Comparison of ENCODE assay signal across 27 mouse cellular contexts in the genomic region with DNA sequence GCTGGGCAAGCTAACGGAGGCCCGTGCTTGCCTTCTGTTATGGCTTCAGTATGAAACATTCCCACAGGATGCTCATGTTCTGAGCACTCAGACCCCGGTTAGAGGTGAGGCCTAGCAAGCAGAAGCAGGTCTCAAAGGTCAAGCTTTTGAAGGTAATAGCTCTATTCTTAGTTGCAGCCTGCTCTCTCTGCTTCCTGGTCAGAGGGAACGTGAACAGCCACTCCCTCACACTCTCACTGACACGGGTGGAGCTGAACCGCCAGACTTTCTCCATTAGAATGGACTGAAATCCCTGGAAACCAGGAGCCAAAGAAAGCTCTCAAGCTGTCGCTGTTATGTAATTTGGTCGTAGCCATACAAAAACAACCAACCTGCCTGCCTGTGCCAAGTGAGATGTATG. TPM values are rescaled to one million over a fixed set of nuclear protein-coding genes. Genes with fewer than 3 reads are reported as not detected.
A peak's percentile ranks its signal among the peaks of the same experiment; 100 is the strongest.
DNase-seq lines count a peak whose midpoint lies in the region; ATAC-seq and TF ChIP-seq lines count a peak whose summit lies in the region.
"Had no signal": no experiment of that assay in that cellular context is flagged by ENCODE, and none has a peak within 500 bp of the region (broad histone marks: within the 10 kb centered on the region; RNA-seq: fewer than 3 reads in every experiment).

No protein-coding gene starts in this region.

- TF ChIP-seq EP300 in stomach, postnatal 0 days (optimal IDR thresholded peaks at IDR 0.05): no peak

- TF ChIP-seq CTCF in intestine, postnatal 0 days (IDR thresholded peaks at IDR 0.05; ENCODE audit: low read depth): no peak
- no peak for TF ChIP-seq CTCF in stomach, postnatal 0 days (IDR thresholded peaks at IDR 0.05; ENCODE audit: low read depth)

- intact Hi-C loops in left cerebral cortex, postnatal 14 days (cut with DNase I): no loop called here

- H3K27me3 ChIP-seq in intestine, embryonic 15.5 days (replicated peaks): no peaks in the 10 kb centered on the region
- no peaks in the 10 kb centered on the region for H3K27me3 ChIP-seq in intestine, postnatal 0 days (replicated peaks; ENCODE audit: control insufficient read depth, insufficient read depth, low read length)
- H3K27me3 ChIP-seq in stomach, postnatal 0 days (ENCODE audit: control insufficient read depth, insufficient read depth, low read length): no peaks in the 10 kb centered on the region
- no peaks in the 10 kb centered on the region for H3K27me3 ChIP-seq in kidney, embryonic 14.5 days (ENCODE audit: control insufficient read depth, insufficient read depth, low read length)
- H3K27me3 ChIP-seq: embryonic facial prominence, embryonic 13.5 days; embryonic facial prominence, embryonic 15.5 days; forebrain, embryonic 12.5 days; Patski had no signal

- peaks cover 4% of the 10 kb centered on the region for H3K4me1 ChIP-seq in intestine, embryonic 15.5 days (replicated peaks)
- H3K4me1 ChIP-seq in intestine, postnatal 0 days (replicated peaks; ENCODE audit: control insufficient read depth, insufficient read depth, low read length): 0 out of 2 replicates have a peak, but pooled peaks cover 5% of the 10 kb centered on the region
- peaks cover 3% of the 10 kb centered on the region; the same call in 1 of the 2 replicates for H3K4me1 ChIP-seq in stomach, postnatal 0 days (replicated peaks; ENCODE audit: control insufficient read depth, insufficient read depth)
- no peaks in the 10 kb centered on the region for H3K4me1 ChIP-seq in kidney, embryonic 14.5 days (ENCODE audit: control insufficient read depth, insufficient read depth, low read length)

- H3K27ac ChIP-seq in intestine, embryonic 15.5 days: no peak overlapping the region
- H3K27ac ChIP-seq in intestine, postnatal 0 days (ENCODE audit: low read depth, low read length): no peak overlapping the region
- no peak overlapping the region for H3K27ac ChIP-seq in stomach, postnatal 0 days (replicated peaks)
- no peak overlapping the region for H3K27ac ChIP-seq in kidney, embryonic 14.5 days (ENCODE audit: low read depth, low read length)
- H3K27ac ChIP-seq: embryonic facial prominence, embryonic 13.5 days; embryonic facial prominence, embryonic 15.5 days; forebrain, embryonic 10.5 days; forebrain, embryonic 12.5 days had no signal

- H3K36me3 ChIP-seq in intestine, embryonic 15.5 days: no peaks in the 10 kb centered on the region
- no peaks in the 10 kb centered on the region for H3K36me3 ChIP-seq in intestine, postnatal 0 days (ENCODE audit: control insufficient read depth, insufficient read depth)
- no peaks in the 10 kb centered on the region for H3K36me3 ChIP-seq in stomach, postnatal 0 days (ENCODE audit: control insufficient read depth, insufficient read depth, low read length)
- no peaks in the 10 kb centered on the region for H3K36me3 ChIP-seq in kidney, embryonic 14.5 days (ENCODE audit: control insufficient read depth, insufficient read depth, low read length)
- H3K36me3 ChIP-seq: embryonic facial prominence, embryonic 13.5 days; embryonic facial prominence, embryonic 15.5 days; forebrain, embryonic 10.5 days; forebrain, embryonic 12.5 days; G1E had no signal

- H3K9me3 ChIP-seq in intestine, embryonic 15.5 days: no peaks in the 10 kb centered on the region
- H3K9me3 ChIP-seq in intestine, postnatal 0 days (ENCODE audit: control insufficient read depth): no peaks in the 10 kb centered on the region
- no peaks in the 10 kb centered on the region for H3K9me3 ChIP-seq in stomach, postnatal 0 days (ENCODE audit: control insufficient read depth, low read length)
- peaks cover 4% of the 10 kb centered on the region; the same call in 1 of the 2 replicates for H3K9me3 ChIP-seq in kidney, embryonic 14.5 days (ENCODE audit: control insufficient read depth, low read length)
- H3K9me3 ChIP-seq: embryonic facial prominence, embryonic 13.5 days; embryonic facial prominence, embryonic 15.5 days; forebrain, embryonic 10.5 days; forebrain, embryonic 12.5 days; G1E had no signal

- peak; percentile 65; the same call in 1 of the 2 replicates for ATAC-seq in intestine, embryonic 15.5 days
- peak; percentile 62 for ATAC-seq in intestine, postnatal 0 days
- peak; percentile 43; the same call in 1 of the 2 replicates for ATAC-seq in stomach, postnatal 0 days (ENCODE audit: low FRiP score, low TSS enrichment)
- no peak for ATAC-seq in kidney, embryonic 14.5 days (ENCODE audit: low FRiP score, low TSS enrichment)
- ATAC-seq: activated CD4-positive, CD25-positive, alpha-beta regulatory T cell, adult 4 months; forebrain, embryonic 14.5 days; forebrain, embryonic 16.5 days; Patski had no signal

- WGBS in intestine, embryonic 15.5 days: 73% methylated on average over 8 of the region's 8 CpGs
- WGBS in intestine, postnatal 0 days: 56% methylated on average over 8 of the region's 8 CpGs
- WGBS in stomach, postnatal 0 days: 77% methylated on average over 8 of the region's 8 CpGs
- WGBS in kidney, embryonic 14.5 days: 78% methylated on average over 8 of the region's 8 CpGs

- H3K4me2 ChIP-seq in intestine, embryonic 15.5 days (replicated peaks): no peak overlapping the region
- H3K4me2 ChIP-seq in intestine, postnatal 0 days (replicated peaks; ENCODE audit: low read depth): no peak overlapping the region
- H3K4me2 ChIP-seq in stomach, postnatal 0 days (replicated peaks; ENCODE audit: low read depth): no peak overlapping the region
- H3K4me2 ChIP-seq in kidney, embryonic 14.5 days (replicated peaks; ENCODE audit: low read depth, low read length): no peak overlapping the region
- H3K4me2 ChIP-seq: embryonic facial prominence, embryonic 13.5 days; embryonic facial prominence, embryonic 15.5 days; forebrain, embryonic 12.5 days had no signal

- no peak overlapping the region for H3K4me3 ChIP-seq in intestine, embryonic 15.5 days (replicated peaks)
- H3K4me3 ChIP-seq in intestine, postnatal 0 days (ENCODE audit: low read depth, low read length): no peak overlapping the region
- no peak overlapping the region for H3K4me3 ChIP-seq in stomach, postnatal 0 days (ENCODE audit: low read depth, low read length)
- H3K4me3 ChIP-seq in kidney, embryonic 14.5 days (ENCODE audit: low read length): no peak overlapping the region
- H3K4me3 ChIP-seq: embryonic facial prominence, embryonic 13.5 days; embryonic facial prominence, embryonic 15.5 days; erythroblast, embryonic 14.5 days; forebrain, embryonic 10.5 days; forebrain, embryonic 12.5 days had no signal

- H3K9ac ChIP-seq in intestine, embryonic 15.5 days: no peak overlapping the region
- H3K9ac ChIP-seq in intestine, postnatal 0 days (ENCODE audit: low read depth, low read length): no peak overlapping the region
- no peak overlapping the region for H3K9ac ChIP-seq in stomach, postnatal 0 days (ENCODE audit: low read length)
- no peak overlapping the region for H3K9ac ChIP-seq in kidney, embryonic 14.5 days (ENCODE audit: low read depth, low read length)
- H3K9ac ChIP-seq: embryonic facial prominence, embryonic 13.5 days; embryonic facial prominence, embryonic 15.5 days; forebrain, embryonic 12.5 days had no signal

- peak; percentile 22 for DNase-seq in R1 (ENCODE audit: low read depth, low spot score)
- no peak for DNase-seq in stomach, postnatal 0 days (ENCODE audit: low spot score)
- DNase-seq in left cerebral cortex, postnatal 14 days (ENCODE audit: low spot score in 2 of 2): no peak
- no peak for DNase-seq in urinary bladder, adult 2 months (ENCODE audit: low spot score)
- no peak for DNase-seq in adrenal gland, adult 8-10 months
- DNase-seq: adrenal gland, postnatal 10 days; adrenal gland, postnatal 25 days; cerebellum, adult 11 months; cerebellum, adult 18-20 months; cerebellum, adult 8-10 months; cerebellum, adult 9-11 months; cerebellum, postnatal 14 days; cerebellum, postnatal 36 days; embryo, embryonic 11 days had no signal

RNA-seq across cellular contexts. Expression of a gene that starts 59.2 kb away (rescaled TPM):
- polyA plus RNA-seq in intestine, embryonic 15.5 days (2015; fragmentation: Nextera tagmentation; extraction: Ambion mirVana): 30.5 and 30.7 TPM in 2 replicates
- 24.2 and 25.9 TPM in 2 replicates for polyA plus RNA-seq in intestine, postnatal 0 days (2015; fragmentation: Nextera tagmentation; extraction: Ambion mirVana)
- 18.1 and 18.7 TPM in 2 replicates for polyA plus RNA-seq in stomach, postnatal 0 days (2015; fragmentation: Nextera tagmentation; extraction: Ambion mirVana)
- 100 to 1,000 TPM; 127 to 130 TPM for total RNA-seq in left cerebral cortex, postnatal 14 days (2021)
- polyA plus RNA-seq in urinary bladder, adult 2 months (2012; rRNA removed): 80.1 and 101 TPM in 2 replicates
- 41.4 and 49.6 TPM in 2 replicates for polyA plus RNA-seq in kidney, embryonic 14.5 days (2014; fragmentation: Nextera tagmentation; extraction: Ambion mirVana)
- total RNA-seq in adrenal gland, adult 8-10 months (2022): 100 to 1,000 TPM; 170 to 195 (median 182) TPM
